Mouse (Mus musculus) heart, embryonic 12.5 days (tissue): ENCODE measurements around the gene Retreg2. TPM values are rescaled to one million over a fixed set of nuclear protein-coding genes. Genes with fewer than 3 reads are reported as not detected.

Experiments used
- ATAC-seq: fragments of 200-750 bp; cut with Nextera tagmentation; 2 replicates; pipeline ENCODE4 v1.8.0; 2017; ENCODE audit warnings: moderate TSS enrichment, moderate library complexity; ENCODE audit not compliant: insufficient number of reproducible peaks, low FRiP score
- H3K27ac ChIP-seq: fragments of 300-500 bp; sonication (generic); 2 replicates; pipeline ENCODE4 v1.5.1; 2016; ENCODE audit warnings: mild to moderate bottlenecking, moderate library complexity; ENCODE audit not compliant: poor library complexity, severe bottlenecking
- H3K27me3 ChIP-seq: fragments of 300-500 bp; sonication (generic); replicated peaks from 2 replicates; pipeline ENCODE4 v1.6.1; 2016; ENCODE audit warnings: mild to moderate bottlenecking, moderate library complexity
- H3K36me3 ChIP-seq: fragments of 300-500 bp; sonication (generic); 2 replicates; pipeline ENCODE4 v1.6.1; 2016; ENCODE audit warnings: mild to moderate bottlenecking, moderate library complexity
- H3K4me1 ChIP-seq: fragments of 300-500 bp; sonication (generic); replicated peaks from 2 replicates; pipeline ENCODE4 v1.6.1; 2016; ENCODE audit warnings: mild to moderate bottlenecking
- H3K4me2 ChIP-seq: fragments of 300-500 bp; sonication (generic); 2 replicates; pipeline ENCODE4 v1.6.1; 2016; ENCODE audit warnings: mild to moderate bottlenecking, moderate library complexity
- H3K4me3 ChIP-seq: fragments of 300-500 bp; sonication (generic); 2 replicates; pipeline ENCODE4 v1.5.1; 2016; ENCODE audit warnings: mild to moderate bottlenecking
- H3K9ac ChIP-seq: fragments of 300-500 bp; sonication (generic); 2 replicates; pipeline ENCODE4 v1.6.1; 2016; ENCODE audit warnings: mild to moderate bottlenecking, moderate library complexity
- H3K9me3 ChIP-seq: fragments of 300-500 bp; sonication (generic); replicated peaks from 2 replicates; pipeline ENCODE4 v1.6.1; 2016; ENCODE audit warnings: mild to moderate bottlenecking, moderate library complexity
- WGBS: fragments of 180-500 bp; shearing (Covaris S2); methylation state at CpG from one replicate; pipeline ENCODE4 v1.1.7; 2016; 5-methylcytosine and 5-hydroxymethylcytosine counted together
- polyA plus RNA-seq: library from polyadenylated mRNA; unstranded; fragments of >200 nt; fragmentation: Nextera tagmentation; extraction: Ambion mirVana; gene quantifications from 2 replicates; pipeline ENCODE4 v1.2.1, GENCODE M21; 2016

Gene Retreg2
- polyA plus RNA-seq, 1 experiment from 2014 or later, result 40.5 TPM

DNA sequence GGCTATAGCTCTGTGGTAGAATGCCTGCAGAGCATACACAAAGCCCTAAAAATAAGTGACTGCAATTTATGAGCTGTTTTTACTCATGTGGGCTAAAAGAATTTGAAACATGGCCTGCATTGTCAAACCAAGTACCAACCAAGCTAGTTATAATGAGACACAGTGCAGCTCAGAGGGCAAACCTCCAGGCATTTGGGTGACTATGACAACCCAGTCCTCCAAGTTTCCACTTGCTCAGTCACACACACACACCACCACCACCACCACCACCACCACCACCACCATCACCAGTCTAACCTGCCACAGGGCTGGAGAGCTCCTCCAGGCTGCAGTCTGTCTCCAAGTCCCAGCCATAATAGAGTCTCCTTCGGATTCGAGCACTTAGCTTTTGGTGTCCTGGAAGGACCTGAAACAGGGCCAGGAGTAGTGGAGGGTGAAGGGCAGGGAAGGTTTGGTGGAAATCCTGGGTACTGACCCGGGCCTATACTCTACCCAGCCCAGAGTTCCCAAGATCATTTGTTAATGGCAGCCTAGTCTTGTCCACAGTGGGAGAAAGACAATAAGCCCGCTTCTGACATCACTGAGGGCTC, 1.9 kb upstream of the Retreg2 start:
- Histone ChIP-seq H3K4me3 (peak overlapping the region; percentile 85), H3K36me3 (peaks cover 55% of the 10 kb centered on the region), H3K4me2 (peak overlapping the region; percentile 74), H3K9me3 (no peaks in the 10 kb centered on the region), H3K9ac (peak overlapping the region; percentile 96), H3K4me1 (peaks cover 19% of the 10 kb centered on the region), H3K27ac (peak overlapping the region; percentile 96), H3K27me3 (no peaks in the 10 kb centered on the region)
- no peak for ATAC-seq
- 63% methylated on average over 4 of the region's 4 CpGs for WGBS

DNA sequence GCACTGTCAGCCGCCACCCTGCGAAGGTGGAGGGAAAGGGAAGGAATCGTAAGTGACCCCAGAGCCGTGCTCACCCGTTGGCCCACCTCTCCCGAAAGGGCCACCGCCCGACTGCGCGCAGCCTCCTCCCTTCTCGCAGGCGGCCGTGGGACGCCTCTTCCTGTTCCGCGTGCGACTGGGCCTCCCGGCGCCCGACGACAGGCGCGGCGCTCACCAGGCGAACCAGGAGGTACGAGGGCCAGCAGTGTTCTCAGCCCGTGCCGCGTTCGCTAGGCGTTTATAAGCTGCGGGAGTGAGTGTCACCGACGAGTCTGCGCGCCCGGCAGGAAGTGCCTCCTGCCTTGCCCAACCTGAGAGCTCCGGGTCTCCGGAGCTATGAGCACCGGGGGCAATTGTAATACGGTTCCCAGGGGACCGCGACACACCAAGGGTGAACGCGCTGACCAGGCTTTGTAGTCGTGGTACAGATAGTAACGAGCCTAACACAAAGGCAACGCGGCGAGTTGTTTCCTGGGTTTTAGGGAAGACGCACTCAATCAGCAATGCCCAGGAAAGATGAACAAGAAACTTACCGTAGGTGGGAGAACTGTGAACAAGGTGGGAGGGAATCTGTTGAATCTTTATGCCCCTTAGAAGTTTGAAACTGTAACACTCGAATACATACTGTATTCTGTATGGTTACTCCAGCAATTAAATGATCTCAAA, 940 bp upstream of the Retreg2 start:
- Histone ChIP-seq H3K27me3 (no peaks in the 10 kb centered on the region), H3K4me1 (peaks cover 19% of the 10 kb centered on the region), H3K27ac (peak overlapping the region; percentile 96), H3K9me3 (no peaks in the 10 kb centered on the region), H3K36me3 (peaks cover 55% of the 10 kb centered on the region), H3K9ac (peak overlapping the region; percentile 96), H3K4me2 (peak overlapping the region; percentile 74), H3K4me3 (peak overlapping the region; percentile 85)
- WGBS, result under 1% methylated on average over 53 of the region's 53 CpGs
- peak; percentile 58 for ATAC-seq

DNA sequence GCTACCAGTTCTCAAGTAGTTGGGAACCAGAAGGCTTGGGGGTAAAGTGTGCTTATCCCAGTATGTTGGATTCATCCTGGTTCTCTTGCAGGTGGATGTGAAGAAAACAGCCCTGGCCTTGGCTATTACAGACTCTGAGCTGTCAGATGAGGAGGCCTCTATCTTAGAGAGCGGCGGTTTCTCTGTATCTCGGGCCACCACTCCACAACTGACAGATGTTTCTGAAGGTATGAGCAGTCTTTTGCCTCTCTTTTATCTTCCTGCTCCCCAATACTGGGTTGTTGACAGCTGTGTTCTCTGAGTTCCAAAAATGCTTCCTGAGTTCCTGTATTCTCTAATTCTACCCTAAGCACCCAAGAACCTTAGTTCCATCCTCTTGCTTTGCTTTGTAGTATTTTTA, 3.0 kb downstream of the Retreg2 start:
- ATAC-seq, result no peak
- no peaks in the 10 kb centered on the region for H3K27me3 ChIP-seq
- no peak overlapping the region for H3K27ac ChIP-seq
- H3K9ac ChIP-seq, result no peak overlapping the region
- H3K9me3 ChIP-seq, result no peaks in the 10 kb centered on the region
- WGBS, result 86% methylated on average over 3 of the region's 3 CpGs
- H3K4me3 ChIP-seq, result no peak overlapping the region
- H3K4me2 ChIP-seq, result no peak overlapping the region
- H3K4me1 ChIP-seq, result peaks cover 14% of the 10 kb centered on the region
- H3K36me3 ChIP-seq, result peaks cover 57% of the 10 kb centered on the region

DNA sequence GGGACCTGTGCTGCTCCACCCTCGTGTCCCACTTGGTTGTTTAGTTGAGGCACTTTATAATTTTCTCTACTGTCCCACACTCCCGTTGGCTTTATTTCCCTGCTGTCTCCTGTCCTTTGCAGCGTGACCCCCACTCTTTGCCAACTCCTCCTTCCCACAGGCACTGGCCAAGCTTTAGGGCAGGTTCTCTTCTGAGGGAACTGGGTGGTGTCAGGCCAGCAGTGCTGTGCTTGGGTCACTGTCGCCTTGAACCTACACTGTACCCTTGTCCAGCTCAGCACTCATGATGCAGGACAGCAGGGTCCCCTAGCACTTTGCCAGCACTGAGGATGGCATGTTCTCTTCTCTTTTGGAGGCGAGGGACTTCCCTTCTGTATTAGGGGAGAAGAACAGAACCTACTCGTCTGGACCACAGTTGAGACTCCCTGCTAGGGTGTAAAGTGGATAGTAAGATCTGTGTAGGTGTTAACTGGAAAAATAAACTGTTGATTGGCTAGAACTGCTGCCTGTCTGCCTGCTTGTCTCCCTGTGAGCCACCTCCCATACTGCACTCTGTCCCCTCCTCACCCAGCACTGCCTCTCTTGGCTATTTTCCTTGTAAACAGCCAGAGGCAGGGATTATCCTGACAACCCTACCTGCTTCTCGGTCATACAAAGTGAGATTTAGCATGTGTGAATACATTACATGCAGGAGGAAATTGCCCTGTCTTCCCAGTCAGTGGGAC, 5.0 kb downstream of the Retreg2 start:
- Histone ChIP-seq H3K36me3 (peaks cover 57% of the 10 kb centered on the region), H3K27ac (no peak overlapping the region), H3K9me3 (no peaks in the 10 kb centered on the region), H3K4me3 (no peak overlapping the region), H3K4me2 (no peak overlapping the region), H3K9ac (no peak overlapping the region), H3K4me1 (peaks cover 8% of the 10 kb centered on the region), H3K27me3 (no peaks in the 10 kb centered on the region)
- WGBS, result 66% methylated on average over 7 of the region's 7 CpGs
- ATAC-seq, result no peak

DNA sequence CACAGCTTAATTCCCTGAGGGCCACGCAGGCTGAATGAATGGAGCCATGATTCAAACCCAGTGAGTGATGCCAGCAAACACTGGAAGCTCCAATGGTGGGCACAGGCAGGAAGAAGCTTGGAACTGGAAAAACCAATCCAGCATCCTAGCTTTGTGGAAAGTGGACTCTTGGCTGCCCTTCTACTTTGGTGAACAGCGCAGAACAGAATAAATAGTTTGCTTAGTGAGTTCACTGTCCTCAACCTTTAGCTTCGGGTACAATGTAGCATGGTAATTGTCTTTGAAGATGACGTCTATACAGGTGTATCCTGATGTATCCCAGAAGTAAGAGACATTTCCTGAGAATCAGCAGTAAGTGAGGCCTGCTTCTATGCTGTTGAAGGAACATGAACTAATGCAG, 6.1 kb downstream of the Retreg2 start:
- peaks cover 3% of the 10 kb centered on the region for H3K4me1 ChIP-seq
- 87% methylated on average over 4 of the region's 4 CpGs for WGBS
- H3K9me3 ChIP-seq, result no peaks in the 10 kb centered on the region
- H3K27ac ChIP-seq, result no peak overlapping the region
- no peak overlapping the region for H3K4me3 ChIP-seq
- no peaks in the 10 kb centered on the region for H3K27me3 ChIP-seq
- peaks cover 57% of the 10 kb centered on the region for H3K36me3 ChIP-seq
- H3K9ac ChIP-seq, result no peak overlapping the region
- no peak for ATAC-seq
- no peak overlapping the region for H3K4me2 ChIP-seq

DNA sequence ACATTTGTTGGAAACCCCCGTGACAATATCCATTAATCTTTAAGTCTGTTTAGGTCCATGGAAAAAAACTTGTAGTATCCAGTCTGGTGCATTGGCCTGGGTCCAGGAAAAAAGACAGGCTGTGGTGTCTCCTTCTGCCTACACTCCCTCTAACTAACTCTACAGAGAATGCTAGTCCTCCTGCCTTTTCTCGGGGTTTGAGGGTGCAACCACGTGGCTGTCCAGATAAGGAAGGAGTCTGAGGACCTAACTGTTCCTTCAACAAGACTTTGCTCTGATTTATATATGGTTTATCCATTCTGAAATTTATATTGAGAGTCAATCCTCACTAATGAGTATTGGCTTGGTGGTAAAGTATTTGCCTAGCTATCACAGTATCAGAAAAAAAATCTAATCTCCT, 13.3 kb downstream of the Retreg2 start:
- 38% methylated on average over 3 of the region's 3 CpGs for WGBS
- no peak overlapping the region for H3K27ac ChIP-seq
- no peak overlapping the region for H3K4me3 ChIP-seq
- no peaks in the 10 kb centered on the region for H3K4me1 ChIP-seq
- H3K9me3 ChIP-seq, result no peaks in the 10 kb centered on the region
- no peak overlapping the region for H3K9ac ChIP-seq
- no peaks in the 10 kb centered on the region for H3K27me3 ChIP-seq
- no peaks in the 10 kb centered on the region for H3K36me3 ChIP-seq
- no peak for ATAC-seq
- no peak overlapping the region for H3K4me2 ChIP-seq

DNA sequence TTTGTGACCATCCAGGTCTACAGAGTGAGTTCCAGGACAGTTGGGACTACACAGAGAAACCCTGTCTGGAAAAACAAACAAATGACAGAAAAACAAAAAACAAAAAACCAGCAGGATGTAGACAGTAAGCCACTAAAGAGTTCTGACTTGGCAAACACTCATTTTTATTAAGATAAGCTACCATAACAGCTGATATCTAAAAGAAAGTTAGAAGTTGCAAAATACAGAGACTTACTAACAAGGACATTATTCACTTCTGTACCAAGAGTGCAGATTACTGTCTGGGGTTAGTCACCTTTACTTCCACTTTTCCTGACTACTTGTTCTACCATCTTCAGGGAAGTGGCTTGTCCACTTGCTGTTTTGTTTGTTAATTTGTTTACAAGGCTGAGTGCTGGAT, 16.4 kb downstream of the Retreg2 start:
- Histone ChIP-seq H3K4me3 (no peak overlapping the region), H3K36me3 (no peaks in the 10 kb centered on the region)
- no peak for ATAC-seq

DNA sequence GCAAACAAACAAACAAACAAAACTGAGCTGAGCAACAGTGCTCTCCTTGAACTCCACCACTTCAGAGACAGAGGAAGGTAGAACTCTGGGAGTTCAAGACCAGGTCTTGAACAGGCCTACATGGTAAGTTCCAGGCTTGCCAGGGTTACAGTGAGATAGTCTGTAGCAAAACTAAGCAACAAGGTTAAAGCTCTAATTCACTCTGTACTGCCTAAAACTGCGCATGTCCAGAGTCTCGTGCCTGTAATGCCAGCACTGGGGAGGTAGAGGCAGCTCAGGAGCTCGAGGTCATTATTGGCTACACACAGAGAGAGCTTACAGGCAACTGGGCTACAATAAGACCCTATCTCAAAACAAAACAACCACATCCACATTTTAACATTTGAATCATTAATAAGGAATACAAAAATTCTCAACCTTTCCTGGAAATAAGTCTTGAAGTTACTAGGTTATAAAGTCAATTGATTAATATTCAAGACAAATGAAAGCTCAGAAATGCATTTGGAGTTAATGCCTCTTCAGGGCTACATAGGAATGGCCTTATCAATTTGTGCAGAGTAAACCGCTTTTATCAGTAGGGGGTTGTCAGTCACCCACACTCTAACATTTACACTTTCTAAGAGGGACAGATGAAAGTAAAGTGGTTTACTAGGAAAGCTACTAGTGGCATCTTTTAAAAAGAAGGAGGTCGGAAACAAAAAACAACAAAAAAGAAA, 17.1 kb downstream of the Retreg2 start:
- Histone ChIP-seq H3K4me3 (no peak overlapping the region), H3K9ac (no peak overlapping the region), H3K36me3 (no peaks in the 10 kb centered on the region), H3K27ac (no peak overlapping the region), H3K9me3 (no peaks in the 10 kb centered on the region), H3K4me1 (no peaks in the 10 kb centered on the region), H3K27me3 (no peaks in the 10 kb centered on the region), H3K4me2 (no peak overlapping the region)
- WGBS, result 38% methylated on average over 5 of the region's 5 CpGs
- no peak for ATAC-seq

More for the DNA sequence above, 16.4 kb downstream of the Retreg2 start:
- no peaks in the 10 kb centered on the region for H3K27me3 ChIP-seq
- H3K4me2 ChIP-seq, result no peak overlapping the region
- no peak overlapping the region for H3K27ac ChIP-seq
- no peak overlapping the region for H3K9ac ChIP-seq
- no peaks in the 10 kb centered on the region for H3K9me3 ChIP-seq
- H3K4me1 ChIP-seq, result no peaks in the 10 kb centered on the region

DNA sequence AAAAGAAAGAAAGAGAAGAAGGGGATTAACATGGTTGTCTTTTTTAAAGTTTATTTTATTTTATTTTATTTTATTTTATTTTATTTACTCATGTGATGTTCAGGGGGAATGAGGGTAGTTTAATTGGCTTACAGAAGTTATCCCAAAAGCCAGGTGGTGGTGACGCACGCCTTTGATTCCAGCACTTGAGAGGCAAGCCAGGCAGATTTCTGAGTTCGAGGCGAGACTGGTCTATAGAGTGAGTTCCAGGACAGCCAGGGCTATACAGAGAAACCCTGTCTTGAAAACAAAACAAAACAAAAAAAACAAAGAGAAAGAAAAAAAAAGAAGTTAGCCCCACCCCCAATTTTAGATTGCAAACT, 17.7 kb downstream of the Retreg2 start:
- Histone ChIP-seq H3K36me3 (no peaks in the 10 kb centered on the region), H3K4me3 (no peak overlapping the region), H3K4me1 (no peaks in the 10 kb centered on the region), H3K9ac (no peak overlapping the region), H3K27ac (no peak overlapping the region), H3K9me3 (no peaks in the 10 kb centered on the region), H3K4me2 (no peak overlapping the region), H3K27me3 (no peaks in the 10 kb centered on the region)
- ATAC-seq, result no peak
- WGBS, result 59% methylated on average over 4 of the region's 4 CpGs

DNA sequence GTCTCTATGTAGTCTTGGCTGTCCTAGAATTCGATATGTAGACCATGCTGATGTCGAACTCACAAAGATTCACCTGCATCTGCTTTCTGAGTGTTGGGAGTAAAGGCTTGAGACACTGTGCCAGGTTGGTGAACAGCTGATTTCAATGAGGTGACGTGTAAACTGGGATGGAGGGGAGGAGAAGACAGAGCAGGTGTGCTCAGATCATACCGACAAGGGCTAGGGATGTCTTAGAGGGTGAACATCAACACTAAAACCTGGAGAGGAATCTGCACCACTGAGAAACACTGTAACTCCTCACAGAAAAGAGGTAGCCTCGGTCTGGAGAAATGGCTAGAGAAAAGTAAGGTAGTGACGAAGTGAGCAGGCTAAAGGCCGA, 25.5 kb downstream of the Retreg2 start:
- Histone ChIP-seq H3K4me3 (peak overlapping the region; percentile 66), H3K4me1 (peaks cover 9% of the 10 kb centered on the region; the same call in 1 of the 2 replicates), H3K27me3 (no peaks in the 10 kb centered on the region), H3K9ac (peak overlapping the region; percentile 72; the same call in 1 of the 2 replicates), H3K36me3 (peaks cover 34% of the 10 kb centered on the region), H3K9me3 (no peaks in the 10 kb centered on the region), H3K4me2 (peak overlapping the region; percentile 72), H3K27ac (peak overlapping the region; percentile 15; the same call in 1 of the 2 replicates)
- 9% methylated on average over 7 of the region's 7 CpGs for WGBS
- ATAC-seq, result peak; percentile 18
